Mouse (Mus musculus) CH12.LX (cell line): ENCODE measurements at regions not wholly inside any gene's neighbourhood (a gene's known extent, or its start where the extent isn't known, plus 50 kb on each side); places are given as distances from the start of the nearest gene placed in this dataset.

Source experiments
- DNase-seq: peaks from one replicate; pipeline ENCODE4 v3.0.0-alpha.2; 2013; ENCODE audit errors: extremely low read depth
- H3K27ac ChIP-seq: 2 replicates; pipeline ENCODE4 v1.5.1; 2012; ENCODE audit warnings: low read depth, mild to moderate bottlenecking, control low read depth, moderate library complexity; ENCODE audit not compliant: insufficient read depth
- H3K27me3 ChIP-seq: replicated peaks from 2 replicates; pipeline ENCODE3; 2012; ENCODE audit warnings: inconsistent platforms
- H3K36me3 ChIP-seq, 2 experiments: replicated peaks in 1 of 2; 2 replicates each; pipeline versions ENCODE3 to v1.6.1; 2012; ENCODE audit warnings: inconsistent platforms in 1 of 2, low read length in 1 of 2, mild to moderate bottlenecking in 1 of 2, mixed read lengths in 1 of 2, moderate library complexity in 1 of 2; ENCODE audit not compliant: control insufficient read depth in 1 of 2, insufficient read depth in 1 of 2
- H3K4me1 ChIP-seq, 2 experiments: 2 replicates each; pipeline ENCODE4 v1.6.1; 2012; ENCODE audit warnings: inconsistent platforms in 1 of 2, moderate library complexity in 1 of 2; ENCODE audit not compliant: insufficient read depth in 2 of 2, control insufficient read depth in 1 of 2
- H3K4me2 ChIP-seq: 2 replicates; pipeline ENCODE4 v1.6.1; 2012; ENCODE audit warnings: low read depth, mild to moderate bottlenecking, control low read depth; ENCODE audit not compliant: poor library complexity, insufficient read depth, severe bottlenecking
- H3K4me3 ChIP-seq, 3 experiments: fragments of 150-350 bp in 1 of 3; sonication (generic) in 1 of 3; replicated peaks in 1 of 3; 2 replicates each; pipeline versions ENCODE3 to v1.5.1; 2011 to 2012; ENCODE audit warnings: low read depth in 2 of 3, low read length in 2 of 3, mild to moderate bottlenecking in 2 of 3, moderate library complexity in 2 of 3, control low read depth in 1 of 3, improper control_type of control experiment in 1 of 3, inconsistent platforms in 1 of 3, mixed read lengths in 1 of 3; ENCODE audit not compliant: poor library complexity in 1 of 3
- H3K79me2 ChIP-seq: replicated peaks from 2 replicates; pipeline ENCODE4 v1.6.1; 2012; ENCODE audit warnings: mild to moderate bottlenecking, moderate library complexity; ENCODE audit not compliant: control insufficient read depth, poor library complexity, insufficient read depth, severe bottlenecking; ENCODE audit errors: extremely low read depth
- H3K9ac ChIP-seq: 2 replicates; pipeline ENCODE4 v1.6.1; 2012; ENCODE audit warnings: low read depth, mild to moderate bottlenecking, control low read depth, moderate library complexity; ENCODE audit not compliant: insufficient read depth
- H3K9me3 ChIP-seq: replicated peaks from 2 replicates; pipeline ENCODE3; 2012; ENCODE audit warnings: low read length, inconsistent platforms, mixed read lengths
- BHLHE40 ChIP-seq: IDR thresholded peaks from 2 replicates; pipeline ENCODE4 v1.6.1; 2011; ENCODE audit warnings: mild to moderate bottlenecking, low read depth, low read length, improper control_type of control experiment
- CHD1 ChIP-seq: IDR thresholded peaks from 2 replicates; pipeline ENCODE4 v1.6.1; 2012; ENCODE audit warnings: low read depth, low read length, improper control_type of control experiment, inconsistent platforms
- CHD2 ChIP-seq: IDR thresholded peaks from 2 replicates; pipeline ENCODE4 v1.6.1; 2011; ENCODE audit warnings: low read length, improper control_type of control experiment
- E2F4 ChIP-seq: IDR thresholded peaks from 2 replicates; pipeline ENCODE4 v1.6.1; 2011; ENCODE audit warnings: low read depth, low read length, improper control_type of control experiment; ENCODE audit not compliant: insufficient replicate concordance
- ETS1 ChIP-seq: conservative IDR thresholded peaks from 2 replicates; pipeline ENCODE4 v1.6.1; 2012; ENCODE audit warnings: low read depth, mild to moderate bottlenecking, inconsistent platforms, low read length, improper control_type of control experiment, moderate library complexity
- GABPA ChIP-seq: IDR thresholded peaks from 2 replicates; pipeline ENCODE4 v1.6.1; 2012; ENCODE audit warnings: low read depth, low read length, improper control_type of control experiment, inconsistent platforms; ENCODE audit not compliant: insufficient replicate concordance
- HCFC1 ChIP-seq: IDR thresholded peaks from 2 replicates; pipeline ENCODE4 v1.6.1; 2012; ENCODE audit warnings: low read depth, mild to moderate bottlenecking, inconsistent platforms, low read length, improper control_type of control experiment
- IRF4 ChIP-seq: IDR thresholded peaks from 2 replicates; pipeline ENCODE4 v1.6.1; 2014; ENCODE audit warnings: low read depth, mild to moderate bottlenecking, inconsistent platforms, low read length, improper control_type of control experiment
- JUN ChIP-seq: IDR thresholded peaks from 2 replicates; pipeline ENCODE4 v1.6.1; 2011; ENCODE audit warnings: low read depth, mild to moderate bottlenecking, low read length, improper control_type of control experiment, moderate library complexity; ENCODE audit not compliant: insufficient read depth
- JUND ChIP-seq: conservative IDR thresholded peaks from 2 replicates; pipeline ENCODE4 v1.6.1; 2011; ENCODE audit warnings: low read depth, low read length, improper control_type of control experiment
- MAFK ChIP-seq: IDR thresholded peaks from 2 replicates; pipeline ENCODE4 v1.6.1; 2011; ENCODE audit warnings: low read length, improper control_type of control experiment; ENCODE audit not compliant: insufficient replicate concordance
- MAZ ChIP-seq: IDR thresholded peaks from 2 replicates; pipeline ENCODE4 v1.6.1; 2012; ENCODE audit warnings: low read depth, mild to moderate bottlenecking, inconsistent platforms, low read length, improper control_type of control experiment, moderate library complexity
- MYC ChIP-seq: IDR thresholded peaks from 2 replicates; pipeline ENCODE4 v1.6.1; 2011; ENCODE audit warnings: low read depth, mild to moderate bottlenecking, improper control_type of control experiment, low read length
- NELFE ChIP-seq: IDR thresholded peaks from 2 replicates; pipeline ENCODE4 v1.6.1; 2011; ENCODE audit warnings: low read depth, low read length, improper control_type of control experiment
- NRF1 ChIP-seq: IDR thresholded peaks from 2 replicates; pipeline ENCODE4 v1.6.1; 2014; ENCODE audit warnings: low read depth, mild to moderate bottlenecking, inconsistent platforms, low read length, improper control_type of control experiment, moderate library complexity
- POLR2A ChIP-seq: IDR thresholded peaks from 2 replicates; pipeline ENCODE4 v1.6.1; 2011; ENCODE audit warnings: low read depth, mild to moderate bottlenecking, improper control_type of control experiment, low read length
- POLR2AphosphoS2 ChIP-seq: IDR thresholded peaks from 2 replicates; pipeline ENCODE4 v1.6.1; 2011; ENCODE audit warnings: low read depth, low read length, improper control_type of control experiment
- RCOR1 ChIP-seq: conservative IDR thresholded peaks from 2 replicates; pipeline ENCODE4 v1.6.1; 2012; ENCODE audit warnings: low read depth, mild to moderate bottlenecking, inconsistent platforms, low read length, improper control_type of control experiment
- SIN3A ChIP-seq: IDR thresholded peaks from 2 replicates; pipeline ENCODE4 v1.6.1; 2012; ENCODE audit warnings: low read length, improper control_type of control experiment, inconsistent platforms
- TBP ChIP-seq: conservative IDR thresholded peaks from 2 replicates; pipeline ENCODE4 v1.6.1; 2011; ENCODE audit warnings: low read depth, low read length, improper control_type of control experiment
- TCF12 ChIP-seq: IDR thresholded peaks from 2 replicates; pipeline ENCODE4 v1.6.1; 2014; ENCODE audit warnings: low read depth, mild to moderate bottlenecking, inconsistent platforms, low read length, improper control_type of control experiment
- UBTF ChIP-seq: IDR thresholded peaks from 2 replicates; pipeline ENCODE4 v1.6.1; 2012; ENCODE audit warnings: low read depth, mild to moderate bottlenecking, inconsistent platforms, low read length, improper control_type of control experiment, moderate library complexity
- USF1 ChIP-seq: IDR thresholded peaks from 2 replicates; pipeline ENCODE4 v1.6.1; 2014; ENCODE audit warnings: low read depth, mild to moderate bottlenecking, inconsistent platforms, low read length, improper control_type of control experiment
- USF2 ChIP-seq: conservative IDR thresholded peaks from 2 replicates; pipeline ENCODE4 v1.6.1; 2011; ENCODE audit warnings: low read depth, low read length, improper control_type of control experiment
- ZKSCAN1 ChIP-seq: IDR thresholded peaks from 2 replicates; pipeline ENCODE4 v1.6.1; 2012; ENCODE audit warnings: low read depth, inconsistent platforms, low read length, improper control_type of control experiment, borderline replicate concordance
- ZNF384 ChIP-seq: IDR thresholded peaks from 2 replicates; pipeline ENCODE4 v1.6.1; 2012; ENCODE audit warnings: low read depth, low read length, improper control_type of control experiment, inconsistent platforms
- dilution Hi-C: fragments of 300-500 bp; cut with MboI; formaldehyde crosslinking; loops from 2 replicates; pipeline ENCODE4 v1.14.3; 2020; ENCODE audit warnings: low sequenced_read_pairs; ENCODE audit not compliant: extremely low pct_unique_long_range_greater_than_20kb, extremely low pct_ligation_motif_present
- in situ Hi-C: fragments of 300-500 bp; cut with MboI; formaldehyde crosslinking; loops from 3 replicates; pipeline ENCODE4 v1.14.3; 2019; ENCODE audit warnings: low sequenced_read_pairs, low pct_ligation_motif_present, low pct_unique_long_range_greater_than_20kb, mixed read lengths

DNA sequence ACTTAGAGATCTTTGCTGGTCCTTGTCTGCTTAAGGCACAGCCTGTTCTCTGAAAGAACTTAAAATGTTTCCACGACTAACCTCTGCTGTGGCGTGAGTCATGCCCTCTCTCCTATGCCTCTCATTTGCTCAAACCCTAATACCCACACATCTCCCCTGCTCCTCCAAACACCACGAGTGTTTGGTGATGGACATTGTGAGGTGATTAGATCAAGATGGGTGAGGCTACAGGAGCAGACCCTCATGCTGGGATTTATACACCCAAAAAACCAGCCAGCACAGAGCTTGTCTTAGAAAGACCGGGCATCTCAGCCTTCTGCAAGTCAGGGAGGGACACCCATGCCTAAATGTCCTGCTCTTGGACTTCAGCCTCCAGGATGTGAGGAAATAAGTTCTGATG, 165.5 kb upstream of the Ankrd50 start:
- no peaks in the 10 kb centered on the region for H3K36me3 ChIP-seq
- dilution Hi-C loops: no loop called here
- 0 out of 4 replicates have a peak, but pooled peaks cover 0 to 2% of the 10 kb centered on the region in 2 experiments for H3K4me1 ChIP-seq
- no peaks in the 10 kb centered on the region for H3K27me3 ChIP-seq
- in situ Hi-C loops: no loop called here
- H3K9me3 ChIP-seq: no peaks in the 10 kb centered on the region
- TF ChIP-seq HCFC1 (no peak), POLR2AphosphoS2 (no peak), POLR2A (no peak), ETS1 (no peak), RCOR1 (no peak), E2F4 (no peak), TCF12 (no peak), JUN (no peak), NELFE (no peak), MYC (no peak), MAFK (no peak), JUND (no peak), TBP (no peak), ZNF384 (no peak), ZKSCAN1 (no peak), UBTF (no peak), USF1 (no peak), CHD2 (no peak)
- no peaks in the 10 kb centered on the region for H3K79me2 ChIP-seq
- no peak overlapping the region for H3K9ac ChIP-seq
- no peak overlapping the region; the same call in 1 of the 2 replicates for H3K4me2 ChIP-seq
- no peak overlapping the region for H3K4me3 ChIP-seq
- H3K27ac ChIP-seq: no peak overlapping the region
- no peak for DNase-seq

GRCm38 (mm10) chr3:38648633-38649032, 164.0 kb upstream of the Ankrd50 start:
- no peak for DNase-seq
- Histone ChIP-seq H3K9ac (no peak overlapping the region), H3K36me3 (no peaks in the 10 kb centered on the region), H3K4me2 (no peak overlapping the region), H3K79me2 (no peaks in the 10 kb centered on the region), H3K27ac (no peak overlapping the region), H3K9me3 (no peaks in the 10 kb centered on the region), H3K27me3 (no peaks in the 10 kb centered on the region), H3K4me1 (0 out of 4 replicates have a peak, but pooled peaks cover 0 to 2% of the 10 kb centered on the region in 2 experiments), H3K4me3 (no peak overlapping the region)
- in situ Hi-C loops (no loop called here), dilution Hi-C loops (no loop called here)
- TF ChIP-seq GABPA: no peak
- TF ChIP-seq BHLHE40: no peak
- no peak for TF ChIP-seq SIN3A
- no peak for TF ChIP-seq NRF1
- TF ChIP-seq TCF12: no peak
- no peak for TF ChIP-seq HCFC1
- no peak for TF ChIP-seq MAZ
- TF ChIP-seq NELFE: no peak
- no peak for TF ChIP-seq CHD2
- no peak for TF ChIP-seq IRF4
- TF ChIP-seq USF2: no peak
- TF ChIP-seq POLR2A: no peak
- no peak for TF ChIP-seq CHD1
